ENCODE assay signal across 11 mouse cellular contexts in the genomic region with DNA sequence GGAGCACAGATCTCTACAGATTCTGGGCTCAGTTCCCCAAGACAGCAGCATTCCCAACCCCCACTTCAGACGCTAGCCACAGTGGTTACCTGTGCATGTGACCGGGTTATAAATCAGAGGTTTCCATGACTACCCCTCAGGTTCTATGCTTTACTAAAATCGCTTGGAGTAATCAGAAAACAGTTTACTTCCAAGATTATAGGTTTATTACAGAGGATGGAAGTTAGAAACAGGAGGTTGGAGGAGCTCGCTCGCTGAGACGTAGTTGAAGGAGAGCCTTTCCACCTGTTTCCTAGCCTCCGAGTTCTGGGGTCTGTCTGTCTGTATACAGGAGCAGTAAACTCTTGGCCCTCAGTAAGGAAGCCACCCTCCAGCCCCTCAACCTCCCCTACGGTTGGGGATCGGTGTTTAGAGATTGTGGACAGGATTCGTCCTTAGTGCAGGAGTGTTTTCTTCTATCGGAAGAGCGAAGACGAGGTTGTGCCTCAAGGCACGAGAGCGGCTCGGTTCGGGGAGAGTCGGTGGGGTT. TPM values are rescaled to one million over a fixed set of nuclear protein-coding genes. Genes with fewer than 3 reads are reported as not detected.
DNase-seq lines count a peak whose midpoint lies in the region; ATAC-seq and TF ChIP-seq lines count a peak whose summit lies in the region.
"Had no signal": no experiment of that assay in that cellular context is flagged by ENCODE, and none has a peak within 500 bp of the region (broad histone marks: within the 10 kb centered on the region; RNA-seq: fewer than 3 reads in every experiment).

No protein-coding gene starts in this region.

- no peak for TF ChIP-seq EP300 in ES-Bruce4 (IDR thresholded peaks at IDR 0.05; ENCODE audit: insufficient read depth, low read depth, low read length)

- no peaks in the 10 kb centered on the region for H3K9me3 ChIP-seq in heart, embryonic 10.5 days
- H3K9me3 ChIP-seq in ES-Bruce4 (replicated peaks; ENCODE audit: control insufficient read depth, insufficient read depth, low read length, poor library complexity, severe bottlenecking), result no peaks in the 10 kb centered on the region
- H3K9me3 ChIP-seq in forebrain, embryonic 16.5 days (ENCODE audit: control insufficient read depth, low read length), result no peaks in the 10 kb centered on the region
- H3K9me3 ChIP-seq in midbrain, embryonic 10.5 days (replicated peaks), result no peaks in the 10 kb centered on the region

- H3K4me1 ChIP-seq in heart, embryonic 10.5 days, result peaks cover 7% of the 10 kb centered on the region; the same call in 1 of the 2 replicates
- no peaks in the 10 kb centered on the region for H3K4me1 ChIP-seq in ES-Bruce4 (ENCODE audit: control insufficient read depth, insufficient read depth, low read length)
- H3K4me1 ChIP-seq in forebrain, embryonic 16.5 days (replicated peaks; ENCODE audit: control insufficient read depth, insufficient read depth, low read length), result peaks cover 7% of the 10 kb centered on the region
- peaks cover 45% of the 10 kb centered on the region for H3K4me1 ChIP-seq in midbrain, embryonic 10.5 days

- no peaks in the 10 kb centered on the region for H3K36me3 ChIP-seq in heart, embryonic 10.5 days
- no peaks in the 10 kb centered on the region for H3K36me3 ChIP-seq in ES-Bruce4 (ENCODE audit: control insufficient read depth, insufficient read depth, low read length, poor library complexity, severe bottlenecking)
- no peaks in the 10 kb centered on the region for H3K36me3 ChIP-seq in forebrain, embryonic 16.5 days (ENCODE audit: control insufficient read depth, insufficient read depth)
- no peaks in the 10 kb centered on the region for H3K36me3 ChIP-seq in midbrain, embryonic 10.5 days

- H3K9ac ChIP-seq in ES-Bruce4 (ENCODE audit: low read depth, poor library complexity, severe bottlenecking), result peak overlapping the region; percentile 30
- H3K9ac ChIP-seq in forebrain, embryonic 16.5 days (replicated peaks; ENCODE audit: low read depth, low read length), result peak overlapping the region; percentile 43; the same call in 1 of the 2 replicates

- H3K4me2 ChIP-seq in forebrain, embryonic 16.5 days (ENCODE audit: low read length), result peak overlapping the region; percentile 52

- peak overlapping the region; percentile 82 for H3K27ac ChIP-seq in heart, embryonic 10.5 days
- no peak overlapping the region for H3K27ac ChIP-seq in ES-Bruce4 (ENCODE audit: insufficient read depth, low read length)
- no peak overlapping the region for H3K27ac ChIP-seq in forebrain, embryonic 16.5 days (ENCODE audit: low read length)
- H3K27ac ChIP-seq in midbrain, embryonic 10.5 days (replicated peaks), result peak overlapping the region; percentile 87

- peak overlapping the region; percentile 58 for H3K4me3 ChIP-seq in heart, embryonic 10.5 days
- H3K4me3 ChIP-seq in ES-Bruce4 (ENCODE audit: low read depth, low read length), result peak overlapping the region; percentile 34
- peak overlapping the region; percentile 35 for H3K4me3 ChIP-seq in forebrain, embryonic 16.5 days (replicated peaks; ENCODE audit: low read length)
- H3K4me3 ChIP-seq in midbrain, embryonic 10.5 days, result peak overlapping the region; percentile 49

- peak; percentile 13 for ATAC-seq in forebrain, embryonic 16.5 days
- ATAC-seq: inflammation-experienced regulatory T-cells, adult 6 months had no signal

- TF ChIP-seq CTCF in ES-Bruce4 (IDR thresholded peaks at IDR 0.05; ENCODE audit: low read depth, low read length), result no peak

- DNase-seq in heart, embryonic 10.5 days (ENCODE audit: low spot score), result no peak
- DNase-seq in heart, adult 8-10 months (ENCODE audit: low spot score), result no peak
- peak; percentile 65 for DNase-seq in midbrain, embryonic 10.5 days (ENCODE audit: low spot score)
- DNase-seq in layer of hippocampus, postnatal 36 days, result no peak
- no peak for DNase-seq in cerebellum, postnatal 25 days
- DNase-seq in layer of hippocampus, adult 9-11 months, result no peak
- DNase-seq: lung, postnatal 14 days had no signal

- peaks cover 66% of the 10 kb centered on the region for H3K27me3 ChIP-seq in heart, embryonic 10.5 days (ENCODE audit: insufficient read depth, poor library complexity, severe bottlenecking)
- H3K27me3 ChIP-seq in ES-Bruce4 (ENCODE audit: control insufficient read depth, insufficient read depth, low read length, poor library complexity, severe bottlenecking), result peaks cover 11% of the 10 kb centered on the region
- H3K27me3 ChIP-seq in forebrain, embryonic 16.5 days (replicated peaks; ENCODE audit: control insufficient read depth, insufficient read depth, low read length), result peaks cover 32% of the 10 kb centered on the region
- peaks cover 82% of the 10 kb centered on the region for H3K27me3 ChIP-seq in midbrain, embryonic 10.5 days (ENCODE audit: low read depth, poor library complexity, severe bottlenecking)

- TF ChIP-seq POLR2A in ES-Bruce4 (IDR thresholded peaks at IDR 0.05; ENCODE audit: insufficient read depth, low read length), result no peak

- 1% methylated on average over 18 of the region's 18 CpGs for WGBS in heart, embryonic 10.5 days
- under 1% methylated on average over 18 of the region's 18 CpGs for WGBS in forebrain, embryonic 16.5 days
- under 1% methylated on average over 18 of the region's 18 CpGs for WGBS in midbrain, embryonic 10.5 days

RNA-seq across cellular contexts. Expression of a gene that starts 25.2 kb away (rescaled TPM):
- 11.4 and 11.9 TPM in 2 replicates for polyA plus RNA-seq in heart, embryonic 10.5 days (2016; fragmentation: Nextera tagmentation; extraction: Ambion mirVana)
- total RNA-seq in heart, adult 8-10 months (2022), result under 1 TPM; 0.11 to 0.32 (median 0.23) TPM
- polyA plus RNA-seq in ES-Bruce4 (2011; ENCODE audit: insufficient read depth, insufficient read length, low read depth, missing spikeins), result 35.7 and 38.2 TPM in 2 replicates
- 24.4 and 29.0 TPM in 2 replicates for polyA plus RNA-seq in forebrain, embryonic 16.5 days (2015; fragmentation: Nextera tagmentation; extraction: Ambion mirVana)
- polyA plus RNA-seq in midbrain, embryonic 10.5 days (2016; fragmentation: Nextera tagmentation; extraction: Ambion mirVana), result 18.1 and 19.3 TPM in 2 replicates
- total RNA-seq in layer of hippocampus, postnatal 36 days (2021), result 10 to 100 TPM; 17.9 to 22.2 TPM
- polyA plus RNA-seq: small intestine, adult 2 months had no signal

RNA-seq across cellular contexts. Expression of a gene that starts 33.6 kb away (rescaled TPM):
- polyA plus RNA-seq in heart, embryonic 10.5 days (2016; fragmentation: Nextera tagmentation; extraction: Ambion mirVana), result 0.15 and 0.34 TPM in 2 replicates
- under 1 TPM; 0.25 to 0.55 (median 0.40) TPM for total RNA-seq in heart, adult 8-10 months (2022)
- polyA plus RNA-seq in ES-Bruce4 (2011; ENCODE audit: insufficient read depth, insufficient read length, low read depth, missing spikeins), result 0.35 and 0.61 TPM in 2 replicates
- 0.36 and 0.56 TPM in 2 replicates for polyA plus RNA-seq in forebrain, embryonic 16.5 days (2015; fragmentation: Nextera tagmentation; extraction: Ambion mirVana)
- 0.25 and 0.30 TPM in 2 replicates for polyA plus RNA-seq in midbrain, embryonic 10.5 days (2016; fragmentation: Nextera tagmentation; extraction: Ambion mirVana)
- total RNA-seq in layer of hippocampus, postnatal 36 days (2021), result under 1 TPM; 0.62 to 0.63 TPM
- polyA plus RNA-seq: inflammation-experienced regulatory T-cells, adult 6 months; small intestine, adult 2 months had no signal

Comparison
In these comparisons a context has a peak if more than half of its experiments do, and no peak if none do; other contexts are left out.
1. H3K27ac ChIP-seq: peak in heart, embryonic 10.5 days (single experiment) and midbrain, embryonic 10.5 days (single experiment); none in ES-Bruce4 (single experiment) and forebrain, embryonic 16.5 days (single experiment).
2. Peak in every context shown above with its lines, with median percentiles within 50 percentile points of each other: H3K4me3 ChIP-seq.